Mouse (Mus musculus) lung, postnatal 0 days (tissue): ENCODE data around the gene Crabp2.
A peak's percentile ranks its signal among the peaks of the same experiment; 100 is the strongest.

Experiments
- CTCF ChIP-seq: IDR thresholded peaks from 2 replicates; pipeline ENCODE4 v1.5.1; 2016; ENCODE audit warnings: antibody characterized with exemption, mild to moderate bottlenecking
- EP300 ChIP-seq: IDR thresholded peaks from 2 replicates; pipeline ENCODE4 v1.6.1; 2016; ENCODE audit warnings: antibody characterized with exemption, mild to moderate bottlenecking, control low read depth

GRCm38 (mm10) chr3:87982836-87983601, 34.6 kb downstream of the Crabp2 start:
- TF ChIP-seq EP300 (0 out of 2 replicates have a peak, but pooled peaks have one; percentile 59), CTCF (no peak)
